8 mouse cellular contexts compared by ENCODE assay signal in the genomic region with DNA sequence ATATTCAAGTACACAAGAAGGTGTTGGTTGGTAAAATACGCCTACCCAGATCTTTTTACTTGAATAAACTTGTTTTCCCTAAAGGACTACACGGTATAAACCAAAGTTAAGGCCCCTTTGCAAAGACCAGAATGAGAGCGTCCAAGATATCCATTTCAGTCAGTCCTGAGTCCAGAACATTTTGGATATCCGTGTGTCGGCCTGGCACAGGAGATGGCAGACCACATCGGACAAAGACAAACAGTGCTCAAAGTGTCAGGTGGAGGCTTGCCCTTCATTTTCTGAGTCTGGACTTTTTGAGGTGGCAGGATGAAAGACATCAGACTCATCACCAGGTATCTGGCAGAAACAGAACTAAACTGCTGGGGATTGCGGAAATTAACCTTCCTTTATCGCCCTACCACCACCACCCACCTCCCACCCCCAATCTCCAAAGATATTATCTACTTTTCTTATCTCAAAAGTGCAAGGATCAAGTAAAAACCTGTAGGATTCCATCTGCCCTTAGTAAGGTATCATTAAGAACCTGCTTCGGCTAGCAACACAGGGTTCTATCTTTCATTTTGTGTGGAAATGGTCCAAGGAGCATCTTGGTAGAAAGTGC. TPM values are rescaled to one million over a fixed set of nuclear protein-coding genes. Genes with fewer than 3 reads are reported as not detected.
DNase-seq lines count a peak whose midpoint lies in the region; ATAC-seq and TF ChIP-seq lines count a peak whose summit lies in the region.

No protein-coding gene starts in this region.

- no peaks in the 10 kb centered on the region for H3K27me3 ChIP-seq in kidney, embryonic 14.5 days (ENCODE audit: control insufficient read depth, insufficient read depth, low read length)
- H3K27me3 ChIP-seq in kidney, adult 2 months (replicated peaks; ENCODE audit: control insufficient read depth, insufficient read depth, low read length): no peaks in the 10 kb centered on the region
- H3K27me3 ChIP-seq in hindbrain, embryonic 14.5 days (ENCODE audit: control insufficient read depth, insufficient read depth, low read length): no peaks in the 10 kb centered on the region
- H3K27me3 ChIP-seq in midbrain, embryonic 14.5 days (ENCODE audit: control insufficient read depth, insufficient read depth, low read length): 0 out of 2 replicates have a peak, but pooled peaks cover 4% of the 10 kb centered on the region

- TF ChIP-seq CTCF in kidney, adult 2 months (conservative IDR thresholded peaks at IDR 0.05; ENCODE audit: insufficient read depth, insufficient read length, low read depth, low read length): no peak

- H3K9ac ChIP-seq in kidney, embryonic 14.5 days (ENCODE audit: low read depth, low read length): peak overlapping the region; percentile 91; the same call in 1 of the 2 replicates
- H3K9ac ChIP-seq in hindbrain, embryonic 14.5 days: peak overlapping the region; percentile 91; the same call in 1 of the 2 replicates
- peak overlapping the region; percentile 88; the same call in 1 of the 2 replicates for H3K9ac ChIP-seq in midbrain, embryonic 14.5 days (replicated peaks; ENCODE audit: low read length)

- peaks cover 26% of the 10 kb centered on the region; the same call in 1 of the 2 replicates for H3K4me1 ChIP-seq in kidney, embryonic 14.5 days (ENCODE audit: control insufficient read depth, insufficient read depth, low read length)
- no peaks in the 10 kb centered on the region for H3K4me1 ChIP-seq in kidney, adult 2 months (ENCODE audit: control insufficient read depth, insufficient read depth, low read length)
- peaks cover 12% of the 10 kb centered on the region for H3K4me1 ChIP-seq in brown adipose tissue, adult 24 weeks (ENCODE audit: control insufficient read depth, insufficient read depth, insufficient read length, low read length)
- peaks cover 35% of the 10 kb centered on the region for H3K4me1 ChIP-seq in hindbrain, embryonic 14.5 days (replicated peaks; ENCODE audit: control insufficient read depth, insufficient read depth, low read length)
- H3K4me1 ChIP-seq in midbrain, embryonic 14.5 days (ENCODE audit: control insufficient read depth, insufficient read depth, low read length): peaks cover 20% of the 10 kb centered on the region

- no peak for DNase-seq in kidney, adult 2 months
- DNase-seq in hindbrain, embryonic 14.5 days (ENCODE audit: low spot score): no peak
- no peak for DNase-seq in midbrain, embryonic 14.5 days
- DNase-seq in ovary, postnatal 14 days (ENCODE audit: low spot score): no peak
- DNase-seq in cerebellum, postnatal 36 days: no peak
- DNase-seq in kidney, adult 18-20 months: no peak

- peak overlapping the region; percentile 78 for H3K4me2 ChIP-seq in kidney, embryonic 14.5 days (replicated peaks; ENCODE audit: low read depth, low read length)
- H3K4me2 ChIP-seq in hindbrain, embryonic 14.5 days (replicated peaks): peak overlapping the region; percentile 82
- H3K4me2 ChIP-seq in midbrain, embryonic 14.5 days (ENCODE audit: low read length): peak overlapping the region; percentile 86

- H3K9me3 ChIP-seq in kidney, embryonic 14.5 days (ENCODE audit: control insufficient read depth, low read length): no peaks in the 10 kb centered on the region
- H3K9me3 ChIP-seq in hindbrain, embryonic 14.5 days (ENCODE audit: control insufficient read depth, low read length): no peaks in the 10 kb centered on the region
- H3K9me3 ChIP-seq in midbrain, embryonic 14.5 days (ENCODE audit: control insufficient read depth, low read length): no peaks in the 10 kb centered on the region

- peak overlapping the region; percentile 88 for H3K4me3 ChIP-seq in kidney, embryonic 14.5 days (ENCODE audit: low read length)
- no peak overlapping the region for H3K4me3 ChIP-seq in kidney, adult 2 months (ENCODE audit: insufficient read depth, low read depth, low read length)
- H3K4me3 ChIP-seq in brown adipose tissue, adult 24 weeks (ENCODE audit: insufficient read depth, low read depth, low read length): peak overlapping the region; percentile 82
- H3K4me3 ChIP-seq in hindbrain, embryonic 14.5 days (replicated peaks; ENCODE audit: low read length): peak overlapping the region; percentile 76
- peak overlapping the region; percentile 63 for H3K4me3 ChIP-seq in midbrain, embryonic 14.5 days (replicated peaks; ENCODE audit: low read depth, low read length)

- TF ChIP-seq POLR2A in kidney, adult 2 months (IDR thresholded peaks at IDR 0.05; ENCODE audit: low read depth, low read length): no peak

- H3K27ac ChIP-seq in kidney, embryonic 14.5 days (ENCODE audit: low read depth, low read length): no peak overlapping the region
- no peak overlapping the region for H3K27ac ChIP-seq in kidney, adult 2 months (ENCODE audit: insufficient read depth, low read depth, low read length)
- H3K27ac ChIP-seq in brown adipose tissue, adult 24 weeks (replicated peaks; ENCODE audit: low read depth, low read length): no peak overlapping the region
- H3K27ac ChIP-seq in hindbrain, embryonic 14.5 days: no peak overlapping the region
- no peak overlapping the region for H3K27ac ChIP-seq in midbrain, embryonic 14.5 days (replicated peaks; ENCODE audit: low read depth, low read length)

- WGBS in kidney, embryonic 14.5 days: 32% methylated on average over 9 of the region's 9 CpGs
- 78% methylated on average over 9 of the region's 9 CpGs for WGBS in kidney, adult 2 months
- WGBS in hindbrain, embryonic 14.5 days: 45% methylated on average over 9 of the region's 9 CpGs
- WGBS in midbrain, embryonic 14.5 days: 51% methylated on average over 9 of the region's 9 CpGs

- H3K36me3 ChIP-seq in kidney, embryonic 14.5 days (ENCODE audit: control insufficient read depth, insufficient read depth, low read length): no peaks in the 10 kb centered on the region
- H3K36me3 ChIP-seq in kidney, adult 2 months (ENCODE audit: control insufficient read depth, insufficient read depth, low read length): no peaks in the 10 kb centered on the region
- H3K36me3 ChIP-seq in hindbrain, embryonic 14.5 days (replicated peaks; ENCODE audit: control insufficient read depth, insufficient read depth): no peaks in the 10 kb centered on the region
- H3K36me3 ChIP-seq in midbrain, embryonic 14.5 days (ENCODE audit: control insufficient read depth, insufficient read depth, low read length): no peaks in the 10 kb centered on the region

- ATAC-seq in kidney, embryonic 14.5 days (ENCODE audit: low FRiP score, low TSS enrichment): no peak
- ATAC-seq in hindbrain, embryonic 14.5 days (ENCODE audit: low FRiP score): no peak
- ATAC-seq in midbrain, embryonic 14.5 days (ENCODE audit: low FRiP score, low TSS enrichment): no peak

RNA-seq across cellular contexts. Expression of a gene that starts 1.8 kb away (rescaled TPM):
- 71.3 and 78.2 TPM in 2 replicates for polyA plus RNA-seq in kidney, embryonic 14.5 days (2014; fragmentation: Nextera tagmentation; extraction: Ambion mirVana)
- polyA plus RNA-seq in kidney, adult 2 months (2012; rRNA removed): 38.5 and 38.7 TPM in 2 replicates
- polyA plus RNA-seq in brown adipose tissue, adult 24 weeks (2012; ENCODE audit: insufficient read depth, insufficient read length, missing spikeins): 148 and 154 TPM in 2 replicates
- 30.6 and 33.4 TPM in 2 replicates for polyA plus RNA-seq in hindbrain, embryonic 14.5 days (2014; fragmentation: Nextera tagmentation; extraction: Ambion mirVana)
- polyA plus RNA-seq in midbrain, embryonic 14.5 days (2014; fragmentation: Nextera tagmentation; extraction: Ambion mirVana): 26.7 and 32.8 TPM in 2 replicates

RNA-seq across cellular contexts. Expression of a gene that starts 33.1 kb away (rescaled TPM):
- polyA plus RNA-seq in kidney, embryonic 14.5 days (2014; fragmentation: Nextera tagmentation; extraction: Ambion mirVana): 3.6 and 5.0 TPM in 2 replicates
- 2.1 and 2.2 TPM in 2 replicates for polyA plus RNA-seq in kidney, adult 2 months (2012; rRNA removed)
- not detected in 2 replicates for polyA plus RNA-seq in brown adipose tissue, adult 24 weeks (2012; ENCODE audit: insufficient read depth, insufficient read length, missing spikeins)
- 4.3 and 4.9 TPM in 2 replicates for polyA plus RNA-seq in hindbrain, embryonic 14.5 days (2014; fragmentation: Nextera tagmentation; extraction: Ambion mirVana)
- 2.6 and 3.2 TPM in 2 replicates for polyA plus RNA-seq in midbrain, embryonic 14.5 days (2014; fragmentation: Nextera tagmentation; extraction: Ambion mirVana)
